Mouse (Mus musculus): ENCODE data around the gene Ofcc1. TPM values are rescaled to one million over a fixed set of nuclear protein-coding genes. Genes with fewer than 3 reads are reported as not detected.

The Ofcc1 gene
- polyA plus RNA-seq, 1 experiment from 2014 or later = not detected

DNA sequence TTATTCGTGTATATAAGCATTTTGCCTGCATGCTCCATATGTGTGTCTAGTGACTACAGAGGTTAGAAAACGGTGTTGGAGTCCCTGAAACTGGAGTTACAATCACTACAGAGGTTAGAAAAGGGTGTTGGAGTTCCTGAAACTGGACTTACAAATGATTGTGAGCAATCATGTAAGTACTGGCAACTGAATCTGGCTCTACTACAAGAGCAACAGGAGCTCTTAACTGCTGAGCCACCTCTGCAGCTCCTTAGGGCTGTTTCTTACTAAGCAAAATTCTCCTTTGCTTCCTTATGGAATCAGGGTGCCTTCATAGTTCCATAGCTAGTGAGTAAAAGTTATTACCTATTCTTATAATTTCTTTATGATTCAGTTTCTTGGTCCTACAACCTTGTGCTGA lies 237.4 kb downstream of the Ofcc1 start:
- no peaks in the 10 kb centered on the region for H3K9me3 ChIP-seq (ENCODE audit: low read length)
- no peak overlapping the region for H3K4me2 ChIP-seq (replicated peaks; ENCODE audit: low read depth, low read length)
- 75% methylated on average over 2 of the region's 2 CpGs for WGBS
- TF ChIP-seq CTCF (IDR thresholded peaks at IDR 0.05) (no peak), EP300 (IDR thresholded peaks at IDR 0.05) (no peak)
- H3K27ac ChIP-seq (ENCODE audit: low read length) = no peak overlapping the region
- no peak overlapping the region for H3K4me3 ChIP-seq (ENCODE audit: low read depth, low read length)
- ATAC-seq (no peak), DNase-seq (ENCODE audit: low spot score) (no peak)
- H3K4me1 ChIP-seq (ENCODE audit: insufficient read depth, low read depth, low read length) = no peaks in the 10 kb centered on the region
- H3K9ac ChIP-seq (replicated peaks; ENCODE audit: low read depth) = no peak overlapping the region
- H3K36me3 ChIP-seq (ENCODE audit: insufficient read depth, low read length) = no peaks in the 10 kb centered on the region
- no peaks in the 10 kb centered on the region for H3K27me3 ChIP-seq (replicated peaks; ENCODE audit: insufficient read depth, low read length)

GRCm38 (mm10) chr13:40112336-40112735 lies 248.9 kb downstream of the Ofcc1 start:
- no peak overlapping the region for H3K4me3 ChIP-seq (ENCODE audit: low read depth, low read length)
- ATAC-seq (no peak), DNase-seq (ENCODE audit: low spot score) (no peak)
- 41% methylated on average over 2 of the region's 2 CpGs for WGBS
- no peaks in the 10 kb centered on the region for H3K36me3 ChIP-seq (ENCODE audit: insufficient read depth, low read length)
- no peak overlapping the region for H3K27ac ChIP-seq (ENCODE audit: low read length)
- no peaks in the 10 kb centered on the region for H3K27me3 ChIP-seq (replicated peaks; ENCODE audit: insufficient read depth, low read length)
- no peak overlapping the region for H3K4me2 ChIP-seq (replicated peaks; ENCODE audit: low read depth, low read length)
- H3K4me1 ChIP-seq (ENCODE audit: insufficient read depth, low read depth, low read length) = no peaks in the 10 kb centered on the region
- TF ChIP-seq EP300 (IDR thresholded peaks at IDR 0.05) (no peak), CTCF (IDR thresholded peaks at IDR 0.05) (no peak)
- H3K9ac ChIP-seq (replicated peaks; ENCODE audit: low read depth) = no peak overlapping the region
- H3K9me3 ChIP-seq (ENCODE audit: low read length) = no peaks in the 10 kb centered on the region

- 83% methylated on average over 4 of the region's 4 CpGs for whole genome bisulfite sequencing
Observed at GRCm38 (mm10) chr13:40076236-40076635, 285.0 kb downstream of the Ofcc1 start.

GRCm38 (mm10) chr13:40074850-40075416 lies 286.3 kb downstream of the Ofcc1 start:
- H3K36me3 ChIP-seq (ENCODE audit: insufficient read depth, low read length) = no peaks in the 10 kb centered on the region
- 45% methylated on average over 3 of the region's 3 CpGs for WGBS
- no peak overlapping the region for H3K4me3 ChIP-seq (ENCODE audit: low read depth, low read length)
- no peak overlapping the region for H3K4me2 ChIP-seq (replicated peaks; ENCODE audit: low read depth, low read length)
- no peak overlapping the region for H3K27ac ChIP-seq (ENCODE audit: low read length)
- no peak for ATAC-seq
- H3K27me3 ChIP-seq (replicated peaks; ENCODE audit: insufficient read depth, low read length) = no peaks in the 10 kb centered on the region
- no peak for TF ChIP-seq CTCF (IDR thresholded peaks at IDR 0.05)
- no peaks in the 10 kb centered on the region for H3K9me3 ChIP-seq (ENCODE audit: low read length)
- no peaks in the 10 kb centered on the region for H3K4me1 ChIP-seq (ENCODE audit: insufficient read depth, low read depth, low read length)
- H3K9ac ChIP-seq (replicated peaks; ENCODE audit: low read depth) = no peak overlapping the region
- no peak for DNase-seq (ENCODE audit: low spot score)

More at GRCm38 (mm10) chr13:40076236-40076635, 285.0 kb downstream of the Ofcc1 start:
- Histone ChIP-seq H3K36me3 (ENCODE audit: insufficient read depth, low read length) (no peaks in the 10 kb centered on the region), H3K9me3 (ENCODE audit: low read length) (no peaks in the 10 kb centered on the region), H3K27ac (ENCODE audit: low read length) (no peak overlapping the region), H3K4me3 (ENCODE audit: low read depth, low read length) (no peak overlapping the region), H3K9ac (replicated peaks; ENCODE audit: low read depth) (no peak overlapping the region), H3K4me2 (replicated peaks; ENCODE audit: low read depth, low read length) (no peak overlapping the region), H3K4me1 (ENCODE audit: insufficient read depth, low read depth, low read length) (no peaks in the 10 kb centered on the region), H3K27me3 (replicated peaks; ENCODE audit: insufficient read depth, low read length) (no peaks in the 10 kb centered on the region)
- DNase-seq (ENCODE audit: low spot score) (no peak), ATAC-seq (no peak)
- no peak for TF ChIP-seq EP300 (IDR thresholded peaks at IDR 0.05)
- TF ChIP-seq CTCF (IDR thresholded peaks at IDR 0.05) = no peak

DNA sequence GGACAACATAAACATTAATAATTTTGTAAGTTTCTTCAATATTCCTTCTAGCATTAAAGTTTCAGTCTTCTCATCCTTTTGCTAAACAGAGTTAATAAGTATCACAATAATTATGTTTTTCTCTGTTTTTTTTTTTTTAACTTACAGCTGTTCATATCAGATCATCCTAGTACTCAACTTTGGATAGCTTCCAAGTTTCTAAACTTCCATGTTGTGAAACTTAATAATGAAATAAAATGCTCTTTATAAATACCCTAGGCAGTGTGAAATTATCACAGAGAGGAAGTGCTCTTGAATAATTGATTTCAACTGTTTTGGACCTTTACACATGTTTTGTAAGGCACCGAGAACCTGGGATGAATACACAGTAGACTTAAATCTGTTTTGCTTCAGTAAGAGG lies 291.2 kb downstream of the Ofcc1 start:
- Histone ChIP-seq H3K9me3 (ENCODE audit: low read length) (no peaks in the 10 kb centered on the region), H3K4me1 (ENCODE audit: insufficient read depth, low read depth, low read length) (no peaks in the 10 kb centered on the region), H3K9ac (replicated peaks; ENCODE audit: low read depth) (no peak overlapping the region), H3K36me3 (ENCODE audit: insufficient read depth, low read length) (no peaks in the 10 kb centered on the region), H3K27me3 (replicated peaks; ENCODE audit: insufficient read depth, low read length) (no peaks in the 10 kb centered on the region), H3K27ac (ENCODE audit: low read length) (no peak overlapping the region), H3K4me3 (ENCODE audit: low read depth, low read length) (no peak overlapping the region), H3K4me2 (replicated peaks; ENCODE audit: low read depth, low read length) (no peak overlapping the region)
- DNase-seq (ENCODE audit: low spot score) = peak; percentile 21
- no peak for ATAC-seq
- TF ChIP-seq CTCF (IDR thresholded peaks at IDR 0.05) (no peak), EP300 (IDR thresholded peaks at IDR 0.05) (no peak)
- 71% methylated on average over 1 of the region's 1 CpGs for WGBS

GRCm38 (mm10) chr13:40061281-40061680 lies 300.0 kb downstream of the Ofcc1 start:
- no peak for DNase-seq (ENCODE audit: low spot score)
- Histone ChIP-seq H3K4me2 (replicated peaks; ENCODE audit: low read depth, low read length) (no peak overlapping the region), H3K27ac (ENCODE audit: low read length) (no peak overlapping the region), H3K9ac (replicated peaks; ENCODE audit: low read depth) (no peak overlapping the region), H3K36me3 (ENCODE audit: insufficient read depth, low read length) (no peaks in the 10 kb centered on the region), H3K4me3 (ENCODE audit: low read depth, low read length) (no peak overlapping the region), H3K9me3 (ENCODE audit: low read length) (no peaks in the 10 kb centered on the region), H3K27me3 (replicated peaks; ENCODE audit: insufficient read depth, low read length) (no peaks in the 10 kb centered on the region), H3K4me1 (ENCODE audit: insufficient read depth, low read depth, low read length) (no peaks in the 10 kb centered on the region)
- TF ChIP-seq EP300 (IDR thresholded peaks at IDR 0.05) (no peak), CTCF (IDR thresholded peaks at IDR 0.05) (no peak)
- WGBS = 85% methylated on average over 5 of the region's 5 CpGs
- ATAC-seq = no peak

- Histone ChIP-seq H3K9me3 (ENCODE audit: low read length) (no peaks in the 10 kb centered on the region), H3K9ac (replicated peaks; ENCODE audit: low read depth) (no peak overlapping the region), H3K27ac (ENCODE audit: low read length) (no peak overlapping the region), H3K4me2 (replicated peaks; ENCODE audit: low read depth, low read length) (no peak overlapping the region), H3K27me3 (replicated peaks; ENCODE audit: insufficient read depth, low read length) (no peaks in the 10 kb centered on the region), H3K4me1 (ENCODE audit: insufficient read depth, low read depth, low read length) (no peaks in the 10 kb centered on the region), H3K4me3 (ENCODE audit: low read depth, low read length) (no peak overlapping the region), H3K36me3 (ENCODE audit: insufficient read depth, low read length) (no peaks in the 10 kb centered on the region)
- no peak for DNase-seq (ENCODE audit: low spot score)
- no peak for TF ChIP-seq EP300 (IDR thresholded peaks at IDR 0.05)
- TF ChIP-seq CTCF (IDR thresholded peaks at IDR 0.05) = no peak
- ATAC-seq = no peak
- WGBS = 78% methylated on average over 2 of the region's 2 CpGs
Observed at GRCm38 (mm10) chr13:40037881-40038280, 323.4 kb downstream of the Ofcc1 start.
